Mouse (Mus musculus) urinary bladder, adult 18-20 months (tissue): ENCODE measurements around the gene Prpf6.

Source experiments
- DNase-seq, 2 experiments: peaks; one replicate each; pipeline ENCODE4 v3.0.0; 2022; ENCODE audit warnings: low spot score in 2 of 2, mixed read lengths in 2 of 2

Gene Prpf6

GRCm38 (mm10) chr2:181579681-181580080 is 12.0 kb upstream of the Prpf6 start:
- no peak for DNase-seq

DNA sequence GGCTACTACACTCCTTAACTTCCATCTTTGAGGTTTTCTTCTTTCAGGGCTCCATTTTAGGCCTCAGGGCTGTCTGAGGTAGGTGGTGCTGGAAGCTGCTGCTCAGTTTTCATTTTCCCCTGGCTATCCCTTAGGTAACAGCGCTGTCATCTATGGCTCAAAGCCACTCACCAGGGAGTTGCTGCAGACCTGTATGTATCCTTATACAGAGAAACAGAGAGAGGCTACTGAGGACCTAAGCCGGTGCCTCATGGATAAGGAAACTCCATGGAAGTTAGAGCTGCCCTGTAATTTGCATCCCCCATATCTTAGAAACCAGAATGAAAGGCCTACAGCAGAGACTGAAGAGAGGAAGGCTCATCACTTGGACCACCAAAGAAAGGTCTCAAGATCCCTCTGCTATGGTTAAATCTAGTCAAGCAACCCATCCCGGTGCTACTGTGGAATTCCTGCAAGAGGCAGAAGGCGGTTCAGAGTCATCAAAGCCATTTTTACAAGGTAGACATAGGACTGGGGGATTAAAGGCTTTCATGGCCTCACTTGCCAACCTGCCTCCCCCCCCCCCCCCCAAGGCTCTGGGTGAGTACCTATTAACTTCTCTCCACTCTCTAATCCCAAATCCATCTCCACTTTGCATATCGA is 11.4 kb upstream of the Prpf6 start:
- DNase-seq: no peak

DNA sequence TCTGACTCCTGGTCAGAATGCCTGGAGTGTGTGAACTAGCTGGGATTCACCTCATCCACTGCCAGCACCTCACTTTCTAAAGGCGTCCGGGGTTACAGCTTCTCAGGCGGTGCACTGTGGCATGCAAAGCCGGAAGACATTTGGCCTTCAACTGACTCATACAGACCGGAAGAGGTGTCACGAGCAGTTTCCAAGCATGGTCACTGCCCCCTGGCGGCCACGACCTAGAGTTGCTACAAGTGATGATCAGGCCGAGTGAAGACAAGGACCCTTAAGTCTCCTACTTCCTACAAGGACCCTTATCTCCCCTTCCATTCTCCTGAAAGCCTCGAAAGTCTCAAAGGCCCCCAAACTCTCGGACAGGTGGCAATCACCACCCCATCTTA is 10.7 kb upstream of the Prpf6 start:
- peak; percentile 65 to 80 for DNase-seq

DNA sequence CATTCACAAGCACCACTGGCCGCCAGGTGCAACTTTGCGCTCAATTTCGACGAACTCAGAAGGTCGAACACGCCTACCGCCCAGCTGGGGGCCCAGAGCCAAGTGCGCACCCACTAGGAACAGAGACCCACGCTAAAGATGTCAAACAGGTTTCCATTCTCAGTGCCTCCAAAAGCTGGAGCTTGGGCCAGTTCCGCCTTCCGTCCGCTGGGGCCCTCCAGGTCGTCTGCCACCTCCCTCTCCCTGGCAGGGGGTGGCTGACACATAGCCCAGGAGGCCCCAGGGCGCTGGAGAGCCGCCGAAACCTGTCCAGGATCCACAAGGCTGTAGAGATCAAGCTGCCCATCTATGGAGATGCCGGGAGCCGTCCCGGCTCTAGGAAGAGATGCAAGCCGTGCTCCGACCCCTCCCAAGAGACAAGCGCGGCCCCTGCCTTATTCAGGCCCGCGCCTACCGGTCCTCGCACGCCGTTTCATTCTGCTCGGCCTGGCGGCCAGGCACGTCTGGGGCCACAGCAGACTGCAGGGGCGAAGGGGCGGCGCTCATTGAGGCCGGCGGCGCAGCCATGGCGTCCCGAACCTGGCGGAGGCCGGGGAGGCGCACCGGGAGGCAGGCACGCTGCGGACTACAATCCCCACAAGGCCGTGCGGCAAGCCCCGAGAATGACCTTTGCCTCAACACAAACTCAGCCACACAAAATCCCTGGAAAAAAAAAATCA is 10.1 kb upstream of the Prpf6 start:
- DNase-seq: peak; percentile 77 to 86

DNA sequence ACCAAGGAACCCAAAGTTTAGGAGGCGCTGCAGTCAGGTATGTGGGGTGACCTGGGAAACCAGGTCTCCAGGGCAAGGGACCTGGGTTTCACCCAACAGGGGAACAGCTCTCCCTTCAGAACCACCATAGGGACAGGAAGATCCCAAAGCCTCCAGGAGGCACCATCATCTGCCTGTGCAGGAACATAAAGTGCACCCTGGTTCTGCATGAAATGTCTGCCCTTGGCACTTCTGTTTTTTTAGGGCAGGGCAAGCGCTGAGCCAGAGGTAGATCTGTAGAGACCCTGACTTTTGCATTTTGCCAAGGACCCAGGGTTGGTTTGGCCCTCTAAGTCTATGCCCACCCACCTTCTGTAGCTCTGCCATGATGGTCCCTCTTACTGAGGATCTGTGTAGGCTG is 9.3 kb upstream of the Prpf6 start:
- no peak for DNase-seq

- DNase-seq: no peak
Observed at GRCm38 (mm10) chr2:181582939-181583338, 8.7 kb upstream of the Prpf6 start.

DNA sequence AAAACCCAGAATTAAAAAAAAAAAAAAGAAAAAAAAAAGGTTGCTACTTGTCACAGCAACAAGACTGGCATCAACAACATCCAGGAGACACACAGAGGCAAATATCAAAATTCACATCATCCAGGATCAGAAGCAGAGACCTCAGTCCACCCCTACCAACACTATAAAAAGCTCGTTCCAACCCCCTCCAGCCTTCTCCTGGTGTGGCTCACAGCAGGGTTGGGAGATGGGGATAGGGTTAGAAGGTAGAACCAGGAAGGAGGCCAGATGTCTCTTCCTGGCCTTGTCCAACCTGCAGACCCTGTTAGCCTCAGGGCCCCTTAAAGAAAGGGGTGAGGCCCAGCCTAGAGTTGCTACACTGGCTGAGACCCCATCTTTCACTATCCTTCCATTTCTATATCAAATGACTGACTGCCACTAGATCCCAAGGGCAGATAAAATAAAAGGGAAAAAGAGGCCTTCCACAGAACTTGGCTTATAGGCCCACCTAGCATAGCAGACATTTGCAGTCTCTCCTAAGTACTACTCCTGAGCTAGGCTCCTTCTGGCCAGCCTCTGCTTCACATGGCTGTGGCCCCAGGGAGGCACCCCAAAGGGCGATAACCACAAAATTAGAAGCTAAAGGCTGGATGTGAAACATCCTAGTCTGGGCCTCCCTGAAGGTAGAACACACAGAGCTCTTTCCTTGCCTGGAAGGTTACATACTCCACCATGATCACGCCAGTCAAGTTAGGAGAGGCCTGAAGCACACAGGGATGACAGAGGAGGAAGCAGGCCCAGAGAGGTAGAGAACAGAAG is 8.0 kb upstream of the Prpf6 start:
- DNase-seq: no peak

GRCm38 (mm10) chr2:181584411-181584942 is 7.2 kb upstream of the Prpf6 start, which contains the start of gene Uckl1:
Gene Uckl1 (minus strand): TSS chr2:181584892.
- DNase-seq: no peak

DNA sequence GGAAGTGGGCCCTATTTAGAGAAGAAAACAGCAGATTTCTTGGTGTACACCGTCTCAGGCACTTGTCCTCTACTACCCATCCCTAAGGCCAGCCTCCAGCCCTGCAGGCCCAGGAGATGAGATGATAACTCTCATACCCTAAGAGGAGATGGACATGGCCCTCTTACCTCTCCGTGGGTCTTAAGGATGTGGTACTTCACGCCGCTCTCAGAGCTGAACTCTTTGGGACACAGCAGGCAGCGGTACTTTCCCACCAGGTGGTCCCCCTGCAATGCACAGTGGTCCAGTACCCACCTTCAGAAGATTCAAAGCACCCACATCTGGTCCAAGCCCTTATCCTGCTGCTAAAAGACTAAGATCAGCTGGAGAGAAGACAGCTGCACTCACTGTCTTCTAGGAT is 6.2 kb upstream of the Prpf6 start:
- DNase-seq: no peak

GRCm38 (mm10) chr2:181586124-181586523 is 5.5 kb upstream of the Prpf6 start:
- DNase-seq: no peak

DNA sequence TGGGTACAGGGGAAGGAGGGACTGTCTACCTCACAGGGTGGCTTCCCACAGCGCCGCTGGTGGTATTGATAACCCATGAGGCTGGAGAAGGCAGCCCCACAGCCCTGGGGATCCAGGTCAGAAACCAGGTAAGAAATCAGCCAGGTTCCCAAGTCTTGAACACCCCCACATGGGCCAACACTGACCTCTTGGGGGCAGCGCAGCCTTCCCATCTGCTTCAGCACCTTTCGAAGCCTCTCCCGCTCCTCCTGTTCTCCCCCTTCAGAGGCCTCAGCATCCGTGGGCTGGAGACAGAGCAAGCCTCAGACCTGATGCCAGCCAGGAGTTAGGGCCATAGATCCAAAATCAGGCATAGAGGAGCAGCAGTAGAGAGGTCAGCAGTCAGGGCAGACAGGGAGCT is 3.9 kb upstream of the Prpf6 start:
- no peak for DNase-seq

GRCm38 (mm10) chr2:181588229-181588780 is 3.4 kb upstream of the Prpf6 start:
- DNase-seq: no peak

DNA sequence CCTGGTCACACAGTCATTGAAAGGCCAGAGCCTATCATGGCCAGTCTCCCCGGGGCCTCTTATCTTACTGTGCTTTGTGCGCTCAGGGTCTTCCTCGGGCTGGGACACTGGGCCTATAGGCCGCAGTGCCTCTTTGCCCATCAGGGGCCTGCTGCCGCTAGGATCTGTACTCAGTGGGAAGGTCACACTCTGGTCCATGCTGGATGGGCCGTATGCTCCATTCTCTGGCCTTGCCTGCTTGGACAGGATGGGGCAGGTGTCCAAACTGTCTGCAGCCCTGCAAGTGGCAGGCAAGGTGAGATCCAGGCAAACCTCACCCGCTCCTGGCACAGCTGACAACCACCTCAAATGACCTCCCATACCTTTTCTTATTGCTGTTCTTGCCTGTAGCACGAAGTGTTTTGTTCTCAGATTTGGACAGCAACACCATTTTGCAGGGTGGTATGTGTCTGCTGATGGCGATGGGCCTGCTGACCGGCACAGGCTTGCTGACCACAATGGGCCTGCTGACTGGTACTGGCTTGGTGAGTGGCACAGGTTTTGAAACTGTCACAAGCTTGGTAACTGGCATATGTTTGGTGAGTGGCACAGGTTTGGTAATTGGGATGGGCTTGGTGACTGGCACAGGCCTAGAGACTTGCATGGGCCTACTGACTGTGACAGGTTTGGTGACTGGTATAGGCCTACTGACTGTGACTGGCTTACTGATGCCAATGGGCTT is 2.5 kb upstream of the Prpf6 start:
- no peak for DNase-seq

DNA sequence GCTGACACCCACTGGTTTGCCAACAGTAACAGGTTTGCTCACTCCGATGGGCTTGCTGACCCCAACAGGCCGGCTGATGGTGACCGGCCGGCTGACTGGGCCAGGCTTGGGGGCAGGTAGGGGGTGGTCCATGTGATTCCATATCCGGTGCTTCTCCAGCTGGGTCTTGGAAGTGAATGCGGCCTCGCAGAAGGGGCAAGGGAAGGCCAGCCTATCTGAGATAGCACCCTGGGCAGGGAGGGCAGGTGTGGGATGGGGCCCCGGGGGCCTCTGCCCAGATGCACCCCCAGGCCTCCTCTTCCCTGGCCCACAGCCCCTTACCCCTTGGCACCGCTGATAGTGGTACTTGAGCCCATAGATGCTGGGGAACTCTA is 1.9 kb upstream of the Prpf6 start:
- DNase-seq: no peak

DNA sequence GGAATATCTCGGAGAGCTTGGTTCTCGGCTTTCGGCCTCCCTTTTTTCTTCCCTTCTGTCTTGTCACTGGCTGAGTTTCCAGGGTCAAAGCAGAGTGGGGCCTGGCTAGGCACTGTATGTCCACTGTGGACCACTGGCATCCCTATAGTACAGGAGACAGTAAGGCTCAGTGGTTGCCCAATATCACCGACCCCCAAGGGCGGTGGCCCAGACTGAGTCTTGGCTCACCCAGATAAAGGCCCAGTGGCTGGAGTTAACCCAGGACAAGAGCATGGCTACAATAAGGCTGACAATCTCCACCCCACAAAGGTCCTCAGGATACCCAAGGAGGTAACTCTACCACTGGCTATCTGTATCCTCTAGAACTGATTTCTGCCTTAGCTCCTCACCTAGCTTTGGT is 1.2 kb upstream of the Prpf6 start:
- DNase-seq: no peak

DNA sequence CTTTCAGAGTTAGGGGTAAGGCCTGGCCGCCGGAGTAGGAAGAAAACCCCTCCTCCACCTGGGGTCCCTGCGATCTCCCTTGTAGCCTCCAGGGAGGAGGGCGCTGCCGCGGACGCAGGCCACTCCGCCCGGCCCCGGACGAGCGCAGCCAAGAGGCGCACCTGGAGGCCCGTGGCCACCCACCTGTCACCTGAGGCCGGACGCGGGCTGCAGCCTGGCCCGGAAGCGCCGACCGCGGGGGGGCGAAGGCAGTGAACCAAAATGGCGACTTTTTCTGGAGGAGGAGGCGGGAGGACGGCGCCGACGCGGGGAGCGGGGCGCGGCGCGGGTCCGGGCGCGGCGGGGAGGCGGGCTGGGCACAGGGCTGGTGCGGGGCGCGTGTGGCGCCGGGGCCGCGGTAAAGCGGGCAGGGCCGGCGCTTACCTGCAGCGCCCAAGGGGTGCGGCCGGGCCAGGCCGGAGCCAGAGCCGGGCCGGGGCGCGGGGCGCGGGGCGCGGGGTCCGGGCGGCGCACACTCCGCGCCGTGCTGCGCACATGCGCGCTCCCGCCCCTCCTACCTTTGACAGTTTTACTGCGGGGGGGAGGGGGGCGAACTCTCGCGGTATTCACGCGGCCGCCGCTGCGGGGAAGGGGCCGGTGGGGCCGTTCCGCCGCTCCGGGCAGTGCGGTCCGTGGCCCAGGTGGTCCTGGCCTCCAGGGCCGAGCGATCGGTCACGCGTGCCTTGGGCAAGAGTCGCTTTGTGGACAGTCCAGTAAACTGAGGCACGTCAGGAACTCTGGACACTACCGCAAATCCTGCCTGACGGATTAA is 768 bp downstream of the Prpf6 start, which contains the start of gene Zfp512b:
TSS of gene Zfp512b (minus strand) at position 573 of the 811 bp plus-strand sequence.
- peak; percentile 66 to 72 for DNase-seq

DNA sequence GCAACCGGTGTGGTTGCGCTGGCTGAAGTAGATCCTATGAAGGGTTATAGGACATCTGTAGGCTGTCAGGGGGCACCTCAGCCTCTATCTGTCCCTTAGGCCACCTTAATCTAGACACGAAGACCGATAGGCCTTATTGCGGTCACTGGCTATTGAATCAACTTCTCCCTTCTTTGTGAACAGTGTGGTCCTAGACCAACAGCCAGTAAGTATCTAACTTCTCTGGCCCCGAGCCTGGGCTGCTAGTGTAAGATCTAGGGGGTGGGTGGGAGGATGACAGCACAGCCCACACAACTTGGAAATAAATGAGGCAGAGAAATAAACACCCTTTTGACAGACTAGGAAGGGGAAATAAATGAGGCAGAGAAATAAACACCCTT is 1.4 kb downstream of the Prpf6 start:
- no peak for DNase-seq

DNA sequence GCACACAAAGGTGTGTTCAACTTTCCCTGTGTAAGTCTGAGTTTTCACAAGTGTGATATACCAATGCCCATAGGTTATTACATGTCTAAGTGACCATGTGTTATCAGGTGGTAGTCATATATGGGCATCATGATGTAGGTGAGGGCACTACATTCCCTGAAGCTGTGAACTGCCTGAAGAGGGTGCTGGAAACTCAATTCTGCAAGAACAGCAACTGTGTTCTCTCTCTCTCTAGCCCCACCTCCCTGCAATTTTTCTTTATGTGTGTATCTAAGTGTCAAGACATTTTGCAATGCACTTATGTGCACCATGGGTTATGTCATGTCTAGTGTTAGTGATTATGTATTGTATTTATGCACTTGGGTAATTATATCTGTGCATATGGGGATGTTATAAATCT is 2.3 kb downstream of the Prpf6 start:
- no peak for DNase-seq

GRCm38 (mm10) chr2:181594946-181595696 is 3.5 kb downstream of the Prpf6 start:
- no peak for DNase-seq
